Mouse (Mus musculus): ENCODE data around the gene Ergic1. TPM values are rescaled to one million over a fixed set of nuclear protein-coding genes. Genes with fewer than 3 reads are reported as not detected.

Ergic1 gene
- polyA plus RNA-seq, 1 experiment from 2014 or later, result 115 TPM

DNA sequence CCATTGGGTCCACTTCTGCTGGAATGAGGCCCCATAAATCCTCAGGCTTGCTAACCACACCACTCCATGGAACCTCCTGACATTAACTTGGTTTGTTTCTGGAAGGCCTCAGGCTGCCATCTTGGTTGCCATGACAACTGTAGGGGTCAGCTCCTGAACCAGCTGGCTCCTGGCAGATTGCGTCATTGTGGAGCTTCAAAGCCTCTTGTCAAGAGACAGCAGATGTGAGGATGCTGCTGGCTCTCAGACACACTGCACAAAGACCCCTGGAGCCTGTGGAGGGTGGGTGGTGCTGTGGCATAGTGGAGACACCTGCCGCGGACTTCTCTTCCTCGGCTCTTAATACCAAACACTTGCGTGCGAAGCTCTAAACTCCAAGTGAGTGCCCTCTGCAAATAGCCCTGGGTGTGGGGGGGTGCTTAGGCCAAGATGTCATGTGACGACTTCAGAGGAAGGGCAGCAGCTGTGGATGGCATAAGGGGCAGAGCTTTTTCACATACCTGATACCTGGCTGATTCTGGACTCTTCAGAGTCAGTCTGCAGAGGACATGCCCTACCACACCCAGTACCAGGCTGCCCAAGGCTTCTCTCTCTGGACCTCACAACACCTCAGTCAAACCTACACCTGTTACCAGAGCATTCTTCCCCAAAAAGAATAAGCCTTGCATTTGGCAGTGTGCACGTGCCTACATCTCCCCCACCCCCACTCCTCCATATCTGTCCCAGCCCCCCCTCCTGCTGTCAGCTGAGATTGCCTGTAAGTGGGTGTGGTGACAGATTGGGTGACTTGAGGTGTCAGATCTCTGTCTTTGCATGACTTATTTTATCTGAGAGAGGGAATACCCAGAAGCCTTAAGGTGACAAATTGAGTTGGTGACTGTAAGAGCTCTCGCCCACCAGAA lies 83.5 kb downstream of the Ergic1 start:
- no peak overlapping the region for H3K4me3 ChIP-seq
- no peaks in the 10 kb centered on the region for H3K27me3 ChIP-seq (replicated peaks)
- peak overlapping the region; percentile 29; the same call in 1 of the 2 replicates for H3K27ac ChIP-seq (ENCODE audit: poor library complexity, severe bottlenecking)
- H3K36me3 ChIP-seq, result peaks cover 78% of the 10 kb centered on the region
- ATAC-seq (ENCODE audit: insufficient number of reproducible peaks, low FRiP score), result no peak
- no peak overlapping the region for H3K9ac ChIP-seq
- H3K4me2 ChIP-seq, result no peak overlapping the region
- H3K4me1 ChIP-seq (replicated peaks), result peaks cover 43% of the 10 kb centered on the region
- no peaks in the 10 kb centered on the region for H3K9me3 ChIP-seq (replicated peaks)
- 65% methylated on average over 9 of the region's 9 CpGs for WGBS

DNA sequence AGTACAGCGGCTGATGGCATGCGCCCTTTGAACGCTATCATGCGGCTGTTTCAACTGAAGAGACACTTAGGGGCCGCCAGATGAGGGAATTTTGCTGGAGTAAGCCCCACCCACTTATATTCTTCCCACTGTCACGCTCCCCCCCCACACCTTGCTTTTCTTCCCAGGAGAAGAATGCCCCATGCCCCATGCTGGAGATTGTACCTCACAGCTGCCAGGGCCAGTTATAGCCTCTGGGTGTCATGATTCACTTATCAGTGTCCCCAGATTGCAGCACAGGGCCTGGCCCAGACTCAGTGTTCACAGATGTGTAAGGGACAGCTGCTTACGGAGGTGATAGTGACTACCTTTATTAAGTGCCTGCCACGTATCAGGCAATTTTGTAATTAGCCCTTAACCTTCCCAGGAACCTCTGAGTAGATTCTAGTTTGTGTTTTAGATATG lies 84.1 kb downstream of the Ergic1 start:
- peak; percentile 16; the same call in 1 of the 2 replicates for ATAC-seq (ENCODE audit: insufficient number of reproducible peaks, low FRiP score)
- Histone ChIP-seq H3K4me2 (no peak overlapping the region), H3K4me1 (replicated peaks) (peaks cover 46% of the 10 kb centered on the region), H3K27me3 (replicated peaks) (no peaks in the 10 kb centered on the region), H3K36me3 (peaks cover 73% of the 10 kb centered on the region), H3K27ac (ENCODE audit: poor library complexity, severe bottlenecking) (peak overlapping the region; percentile 29; the same call in 1 of the 2 replicates), H3K9me3 (replicated peaks) (no peaks in the 10 kb centered on the region), H3K9ac (no peak overlapping the region), H3K4me3 (no peak overlapping the region)
- WGBS, result 44% methylated on average over 8 of the region's 8 CpGs

DNA sequence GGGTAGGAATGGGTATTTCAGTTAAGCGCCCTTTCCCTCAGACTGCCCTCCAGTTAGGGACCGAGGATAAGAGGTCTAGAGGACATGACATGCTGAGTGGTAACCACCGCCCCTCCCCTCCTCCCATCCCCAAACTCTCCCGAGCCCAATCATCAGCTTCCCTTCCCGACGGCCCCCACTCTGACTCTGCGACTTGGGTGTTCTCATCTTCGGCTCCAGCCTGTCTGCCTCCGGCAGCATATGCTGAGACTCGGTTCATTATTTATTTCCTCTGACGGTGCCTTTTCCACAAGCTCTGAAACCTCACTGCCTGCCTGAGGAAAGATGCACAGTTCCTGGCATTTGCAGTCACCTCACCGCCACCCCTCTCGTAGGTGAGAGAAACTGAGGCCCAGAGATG lies 86.0 kb downstream of the Ergic1 start:
- Histone ChIP-seq H3K9ac (peak overlapping the region; percentile 31; the same call in 1 of the 2 replicates), H3K27me3 (replicated peaks) (no peaks in the 10 kb centered on the region), H3K36me3 (peaks cover 60% of the 10 kb centered on the region), H3K4me2 (peak overlapping the region; percentile 23; the same call in 1 of the 2 replicates), H3K27ac (ENCODE audit: poor library complexity, severe bottlenecking) (peak overlapping the region; percentile 69), H3K9me3 (replicated peaks) (no peaks in the 10 kb centered on the region), H3K4me1 (replicated peaks) (peaks cover 52% of the 10 kb centered on the region), H3K4me3 (no peak overlapping the region)
- peak; percentile 18; the same call in 1 of the 2 replicates for ATAC-seq (ENCODE audit: insufficient number of reproducible peaks, low FRiP score)
- WGBS, result 39% methylated on average over 13 of the region's 13 CpGs

- no peaks in the 10 kb centered on the region for H3K27me3 ChIP-seq (replicated peaks)
- peaks cover 48% of the 10 kb centered on the region for H3K4me1 ChIP-seq (replicated peaks)
- no peaks in the 10 kb centered on the region for H3K9me3 ChIP-seq (replicated peaks)
- H3K4me3 ChIP-seq, result no peak overlapping the region
- no peak overlapping the region for H3K4me2 ChIP-seq
- H3K36me3 ChIP-seq, result peaks cover 58% of the 10 kb centered on the region
- no peak for ATAC-seq (ENCODE audit: insufficient number of reproducible peaks, low FRiP score)
- no peak overlapping the region for H3K9ac ChIP-seq
- no peak overlapping the region for H3K27ac ChIP-seq (ENCODE audit: poor library complexity, severe bottlenecking)
- 84% methylated on average over 4 of the region's 4 CpGs for WGBS
Measured at GRCm38 (mm10) chr17:26649565-26649964, 88.3 kb downstream of the Ergic1 start.

GRCm38 (mm10) chr17:26650451-26651363 lies 89.4 kb downstream of the Ergic1 start:
- H3K27ac ChIP-seq (ENCODE audit: poor library complexity, severe bottlenecking), result peak overlapping the region; percentile 73
- peaks cover 62% of the 10 kb centered on the region for H3K36me3 ChIP-seq
- no peak overlapping the region for H3K4me2 ChIP-seq
- H3K9me3 ChIP-seq (replicated peaks), result no peaks in the 10 kb centered on the region
- H3K9ac ChIP-seq, result 0 out of 2 replicates have a peak overlapping the region, but pooled peaks have one; percentile 19
- ATAC-seq (ENCODE audit: insufficient number of reproducible peaks, low FRiP score), result no peak
- H3K27me3 ChIP-seq (replicated peaks), result no peaks in the 10 kb centered on the region
- 58% methylated on average over 14 of the region's 14 CpGs for WGBS
- H3K4me3 ChIP-seq, result no peak overlapping the region
- peaks cover 37% of the 10 kb centered on the region for H3K4me1 ChIP-seq (replicated peaks)

DNA sequence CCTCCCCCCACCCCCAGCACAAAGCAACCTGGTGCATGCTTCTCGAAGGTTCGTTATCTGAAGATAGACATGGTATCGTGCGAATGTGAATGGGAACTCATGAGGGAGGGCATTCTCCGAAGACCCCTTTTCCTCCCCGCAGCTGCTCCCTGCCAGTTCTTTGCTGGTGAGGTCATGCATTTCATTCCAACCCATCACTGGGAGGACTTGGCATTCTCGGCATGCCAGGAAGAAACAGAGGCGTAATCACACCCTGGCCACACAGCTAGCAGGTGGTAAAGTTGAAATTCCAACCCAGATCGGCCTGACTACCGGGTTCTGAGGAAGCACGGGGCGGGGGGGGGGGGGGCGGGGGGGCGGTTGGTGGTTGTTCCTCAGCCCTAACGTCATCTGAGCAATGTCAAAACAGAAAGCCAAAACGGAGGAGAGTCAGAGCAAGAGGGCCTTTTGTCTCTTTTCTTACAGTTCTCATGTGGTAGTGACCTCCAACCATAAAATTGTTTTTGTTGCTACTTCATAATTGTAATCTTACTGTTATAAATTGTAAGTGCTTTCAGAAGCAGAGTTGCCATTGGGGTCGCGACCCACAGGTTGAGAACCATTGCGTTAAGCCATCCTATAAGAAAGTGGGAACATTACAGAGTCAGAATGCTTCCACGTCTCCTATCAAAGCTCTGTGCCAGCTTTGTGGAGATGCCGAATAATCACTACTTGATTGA lies 97.7 kb downstream of the Ergic1 start:
- Histone ChIP-seq H3K9ac (no peak overlapping the region), H3K4me3 (no peak overlapping the region), H3K36me3 (peaks cover 35% of the 10 kb centered on the region), H3K9me3 (replicated peaks) (no peaks in the 10 kb centered on the region), H3K4me1 (replicated peaks) (peaks cover 32% of the 10 kb centered on the region), H3K27me3 (replicated peaks) (peaks cover 3% of the 10 kb centered on the region; the same call in 1 of the 2 replicates), H3K27ac (ENCODE audit: poor library complexity, severe bottlenecking) (0 out of 2 replicates have a peak overlapping the region, but pooled peaks have one; percentile 24), H3K4me2 (peak overlapping the region; percentile 54)
- 25% methylated on average over 17 of the region's 21 CpGs for WGBS
- no peak for ATAC-seq (ENCODE audit: insufficient number of reproducible peaks, low FRiP score)

DNA sequence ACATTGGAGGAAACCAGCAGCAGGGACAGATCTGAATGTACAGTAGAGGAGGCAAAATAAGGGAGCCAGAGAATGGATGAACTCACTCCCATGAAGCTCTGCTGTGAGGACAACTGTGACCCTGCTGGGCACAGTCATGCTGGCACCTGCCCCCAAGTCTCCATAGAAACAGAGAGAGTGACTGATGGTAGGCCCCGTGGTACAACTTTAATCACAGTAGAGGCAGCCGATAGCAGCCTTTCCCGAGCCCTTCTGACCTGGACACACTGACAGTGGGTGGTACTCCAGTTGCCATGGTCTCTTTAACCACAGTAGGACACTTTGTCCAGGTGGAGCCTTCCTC lies 98.3 kb downstream of the Ergic1 start:
- WGBS, result 65% methylated on average over 3 of the region's 3 CpGs
- H3K9ac ChIP-seq, result no peak overlapping the region

GRCm38 (mm10) chr17:26660192-26660912 lies 99.1 kb downstream of the Ergic1 start:
- no peak overlapping the region for H3K4me2 ChIP-seq

More for the DNA sequence above, 98.3 kb downstream of the Ergic1 start:
- Histone ChIP-seq H3K27ac (ENCODE audit: poor library complexity, severe bottlenecking) (0 out of 2 replicates have a peak overlapping the region, but pooled peaks have one; percentile 24), H3K9me3 (replicated peaks) (no peaks in the 10 kb centered on the region), H3K4me3 (no peak overlapping the region), H3K4me1 (replicated peaks) (peaks cover 33% of the 10 kb centered on the region), H3K36me3 (peaks cover 29% of the 10 kb centered on the region), H3K27me3 (replicated peaks) (peaks cover 3% of the 10 kb centered on the region; the same call in 1 of the 2 replicates), H3K4me2 (no peak overlapping the region)
- no peak for ATAC-seq (ENCODE audit: insufficient number of reproducible peaks, low FRiP score)

DNA sequence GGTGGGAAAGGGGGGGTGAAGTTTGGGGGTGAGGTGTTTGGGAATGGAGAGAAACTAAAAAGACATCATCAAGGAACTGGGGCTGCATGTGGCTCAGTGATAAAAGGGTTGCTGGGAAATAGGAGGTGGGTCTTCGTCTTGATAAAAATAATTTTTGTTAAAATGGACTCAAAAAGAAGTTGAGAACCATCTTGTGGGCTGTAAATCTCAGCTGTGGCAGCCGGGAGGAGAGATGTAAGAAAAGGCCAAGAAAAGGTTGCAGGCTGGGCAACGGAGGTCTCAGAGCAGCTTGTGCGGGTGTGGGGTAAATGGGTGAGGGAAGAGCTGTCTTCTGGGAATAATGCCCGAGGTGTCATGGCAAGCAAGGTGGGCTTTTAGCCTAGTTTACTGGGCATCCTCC lies 100.9 kb downstream of the Ergic1 start:
- Histone ChIP-seq H3K9me3 (replicated peaks) (no peaks in the 10 kb centered on the region), H3K4me2 (peak overlapping the region; percentile 95), H3K4me1 (replicated peaks) (peaks cover 33% of the 10 kb centered on the region), H3K27me3 (replicated peaks) (peaks cover 3% of the 10 kb centered on the region; the same call in 1 of the 2 replicates), H3K4me3 (no peak overlapping the region), H3K27ac (ENCODE audit: poor library complexity, severe bottlenecking) (no peak overlapping the region), H3K9ac (no peak overlapping the region), H3K36me3 (peaks cover 7% of the 10 kb centered on the region)
- ATAC-seq (ENCODE audit: insufficient number of reproducible peaks, low FRiP score), result no peak
- WGBS, result 83% methylated on average over 5 of the region's 5 CpGs

More at GRCm38 (mm10) chr17:26660192-26660912, 99.1 kb downstream of the Ergic1 start:
- Histone ChIP-seq H3K27me3 (replicated peaks) (peaks cover 3% of the 10 kb centered on the region; the same call in 1 of the 2 replicates), H3K4me1 (replicated peaks) (peaks cover 33% of the 10 kb centered on the region), H3K36me3 (peaks cover 23% of the 10 kb centered on the region), H3K27ac (ENCODE audit: poor library complexity, severe bottlenecking) (no peak overlapping the region), H3K9me3 (replicated peaks) (no peaks in the 10 kb centered on the region), H3K9ac (no peak overlapping the region), H3K4me3 (no peak overlapping the region)
- 24% methylated on average over 21 of the region's 21 CpGs for WGBS
- ATAC-seq (ENCODE audit: insufficient number of reproducible peaks, low FRiP score), result 0 out of 2 replicates have a peak, but pooled peaks have one; percentile 39
